Mouse (Mus musculus) layer of hippocampus, adult 9-10 months (tissue): ENCODE data around the gene Abcc2.
A peak's percentile ranks its signal among the peaks of the same experiment; 100 is the strongest.

Source experiments
- DNase-seq: peaks from one replicate; pipeline ENCODE4 v3.0.0; 2022; ENCODE audit warnings: low spot score

The Abcc2 gene

DNA sequence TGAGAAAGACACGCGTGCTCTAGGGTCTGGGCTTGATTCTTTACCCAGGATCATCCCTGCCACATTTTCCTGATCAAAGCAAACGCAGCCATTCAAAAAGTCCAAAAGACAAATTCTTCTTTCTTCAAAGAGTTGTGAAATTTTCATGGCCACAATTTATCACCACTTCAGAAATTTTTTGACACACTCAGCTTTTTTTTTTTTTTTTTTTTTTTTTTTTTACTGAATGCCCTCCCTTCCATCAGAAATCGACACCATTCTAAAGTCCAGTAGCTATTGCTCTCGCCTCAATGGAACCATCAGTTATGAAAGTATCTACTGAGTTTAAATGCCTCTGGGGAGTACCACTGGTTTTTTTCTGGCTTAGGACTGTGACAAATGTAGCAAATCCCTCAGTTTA, 1.6 kb upstream of the Abcc2 start:
- DNase-seq = no peak

DNA sequence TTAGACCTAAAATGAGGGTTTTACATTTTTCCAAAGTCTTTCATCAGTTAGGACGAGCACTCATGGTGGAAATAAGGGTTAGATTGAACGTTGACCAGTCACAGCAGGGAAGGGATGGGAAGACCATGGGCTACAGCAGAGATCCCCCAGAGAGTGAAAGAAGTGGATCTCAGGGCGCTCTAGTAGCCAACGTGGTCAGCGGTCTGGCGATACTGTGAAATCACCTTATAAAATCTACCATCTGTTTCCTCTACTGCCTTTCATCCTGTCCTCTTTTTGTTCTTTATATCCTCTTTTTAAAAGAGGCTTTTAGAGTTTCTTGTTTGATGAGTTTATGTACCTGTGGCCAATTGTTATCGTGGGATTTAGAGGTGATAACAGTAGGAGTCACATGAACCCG, 2.8 kb downstream of the Abcc2 start:
- DNase-seq = no peak

DNA sequence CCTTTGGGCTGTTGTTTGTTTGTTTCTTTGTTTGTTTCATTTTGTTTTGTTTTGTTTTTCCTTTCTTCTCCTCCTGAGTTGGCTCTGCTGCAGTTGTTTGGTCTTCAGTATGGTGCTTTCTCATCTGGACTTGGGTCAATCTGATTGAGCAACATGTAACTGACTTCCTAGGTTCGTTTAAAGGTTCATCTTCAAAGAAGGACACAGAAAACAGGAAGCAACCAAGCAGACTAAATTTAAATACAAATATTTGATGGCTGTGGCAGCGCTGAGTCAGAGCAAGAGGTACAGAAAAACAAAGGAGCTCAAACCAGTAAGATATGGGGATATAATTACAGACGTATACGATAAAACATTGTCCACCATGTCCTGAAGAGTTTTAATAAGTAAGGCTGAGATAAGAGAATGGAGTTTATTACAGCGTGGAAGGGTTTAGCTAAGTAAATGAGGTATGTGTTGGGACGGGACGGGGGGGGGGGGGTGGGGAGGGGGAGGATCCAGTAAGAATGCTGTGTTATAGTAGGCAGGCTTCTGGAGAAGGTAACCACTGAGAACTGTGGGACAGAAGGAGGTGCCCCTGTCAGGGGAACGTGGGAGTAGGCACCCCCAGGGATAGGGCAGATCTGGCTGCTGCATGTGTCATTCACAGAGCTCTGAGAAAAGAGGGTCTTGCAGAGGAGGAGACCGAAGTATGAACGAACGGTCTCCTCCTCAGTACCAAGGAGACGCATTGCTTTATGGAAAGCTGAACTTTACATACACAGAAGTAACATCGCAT, 4.4 kb downstream of the Abcc2 start:
- DNase-seq = no peak

DNA sequence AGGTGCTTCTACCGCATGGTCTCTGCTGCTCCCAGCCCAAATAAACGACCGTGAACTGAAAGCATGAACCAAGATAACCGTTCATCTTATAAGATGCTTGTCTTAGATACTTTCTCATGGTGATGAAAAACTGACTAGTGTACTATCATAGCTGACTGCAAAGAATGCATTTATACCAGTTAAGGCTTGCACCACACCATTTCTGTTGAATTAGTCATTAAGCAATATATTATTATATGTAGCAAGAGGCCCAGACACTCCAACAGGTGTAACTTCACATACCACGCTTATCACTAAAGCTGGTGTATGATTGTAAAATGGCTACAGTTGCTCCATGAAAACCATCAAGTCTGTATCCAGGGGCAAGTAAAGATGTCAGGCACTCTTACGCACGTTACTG, 7.8 kb downstream of the Abcc2 start:
- DNase-seq = no peak

DNA sequence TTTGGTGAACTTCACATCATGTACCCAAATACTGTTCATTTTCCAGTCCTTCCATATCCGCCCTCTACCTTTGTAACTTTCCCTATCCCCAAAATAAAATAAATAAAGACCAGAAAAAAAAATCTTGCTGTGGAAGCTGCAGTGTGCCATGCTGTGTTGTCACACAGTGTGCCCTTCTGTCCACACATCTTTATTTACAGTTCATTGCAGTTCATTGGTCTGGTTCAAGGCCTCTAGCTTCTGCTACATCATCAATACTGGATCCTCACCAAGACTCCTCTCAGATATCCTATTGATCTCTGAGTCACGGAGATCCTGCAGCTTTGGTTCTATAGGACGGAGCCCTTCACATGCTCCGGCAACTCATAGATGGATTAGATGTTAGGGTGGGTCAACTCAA, 10.5 kb downstream of the Abcc2 start:
- no peak for DNase-seq

DNA sequence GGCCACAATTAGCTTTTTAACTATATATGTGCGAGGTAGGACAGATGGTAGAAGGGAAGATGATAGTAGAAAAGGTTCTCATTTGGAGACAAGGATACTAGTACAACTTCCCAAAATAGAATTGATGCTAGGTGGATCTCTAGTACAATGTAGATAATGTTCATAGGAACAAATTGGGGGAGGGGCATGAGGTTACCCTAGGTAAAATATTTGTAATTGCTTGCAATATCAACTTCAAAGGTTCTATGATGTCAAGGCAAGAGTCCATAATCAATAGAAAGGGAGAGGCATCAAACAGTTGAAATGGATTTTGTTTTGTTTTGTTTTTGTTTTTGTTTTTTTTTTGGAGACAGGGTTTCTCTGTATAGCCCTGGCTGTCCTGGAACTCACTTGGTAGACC, 12.0 kb downstream of the Abcc2 start:
- DNase-seq = no peak

DNA sequence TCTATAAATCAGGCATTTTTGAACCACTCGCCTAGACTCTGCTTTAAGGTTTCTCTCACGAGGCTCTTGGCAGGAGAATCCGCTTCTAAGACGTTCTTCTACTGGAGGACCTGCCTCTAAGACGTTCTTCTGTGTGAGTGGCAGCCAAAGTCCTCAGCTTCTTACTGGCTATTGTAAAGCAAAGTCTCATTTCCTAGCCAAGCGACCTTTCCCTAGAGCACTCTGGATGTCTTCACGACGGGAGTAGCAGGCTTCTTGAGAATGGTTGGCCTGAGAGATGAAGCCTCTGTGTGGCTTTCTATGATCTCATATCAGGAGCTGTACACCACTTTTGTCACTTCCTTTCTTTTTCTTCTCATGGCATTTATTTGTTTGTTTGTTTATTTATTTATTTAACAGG, 13.5 kb downstream of the Abcc2 start:
- no peak for DNase-seq

DNA sequence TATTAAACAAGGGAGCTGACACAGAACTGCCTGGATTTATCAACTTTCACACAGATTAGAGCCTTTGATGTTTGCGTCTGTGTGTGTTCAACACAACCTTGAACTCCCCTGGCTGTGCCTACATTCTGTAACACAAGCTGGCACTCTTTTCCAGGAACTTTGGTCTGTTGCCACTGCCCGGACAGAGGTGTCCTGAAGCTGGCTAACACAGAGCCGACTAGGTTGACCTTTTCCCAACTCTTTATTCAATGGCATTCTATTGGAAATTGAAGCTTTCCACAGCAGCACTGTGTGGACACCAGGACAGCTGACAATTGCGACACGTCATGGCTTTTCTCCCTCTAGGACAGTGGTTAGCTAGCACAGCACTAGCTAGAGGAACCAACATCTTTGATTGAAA, 15.2 kb downstream of the Abcc2 start:
- no peak for DNase-seq

DNA sequence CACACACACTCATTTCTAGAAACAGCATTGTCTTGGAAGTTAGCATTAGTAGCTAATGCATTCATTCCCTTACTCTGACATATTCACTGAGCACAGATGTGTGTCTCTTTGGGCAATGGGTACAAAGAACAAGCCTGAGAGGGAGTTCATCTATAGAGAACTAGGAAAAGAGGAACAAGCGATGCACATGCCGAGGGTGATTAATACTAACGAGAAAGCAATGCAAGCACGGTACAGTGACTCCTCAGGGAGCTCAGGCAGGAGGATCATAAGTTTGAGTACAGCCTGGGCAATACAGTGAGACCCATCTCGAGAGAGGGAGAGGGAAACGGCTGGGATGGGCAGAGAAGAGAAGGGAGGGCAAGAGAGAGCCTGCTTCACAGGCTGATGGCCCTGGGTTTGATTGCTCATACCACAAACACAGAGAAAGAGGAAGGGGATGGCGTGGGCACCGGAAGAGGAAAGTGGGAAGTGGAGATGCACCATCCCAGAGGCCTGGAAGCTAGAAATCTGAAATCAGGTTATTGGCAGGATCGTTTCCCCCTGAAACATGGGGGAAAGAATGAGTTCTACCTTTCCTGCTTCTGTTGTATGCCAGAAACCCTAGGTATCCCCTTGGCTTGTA, 19.5 kb downstream of the Abcc2 start:
- no peak for DNase-seq

DNA sequence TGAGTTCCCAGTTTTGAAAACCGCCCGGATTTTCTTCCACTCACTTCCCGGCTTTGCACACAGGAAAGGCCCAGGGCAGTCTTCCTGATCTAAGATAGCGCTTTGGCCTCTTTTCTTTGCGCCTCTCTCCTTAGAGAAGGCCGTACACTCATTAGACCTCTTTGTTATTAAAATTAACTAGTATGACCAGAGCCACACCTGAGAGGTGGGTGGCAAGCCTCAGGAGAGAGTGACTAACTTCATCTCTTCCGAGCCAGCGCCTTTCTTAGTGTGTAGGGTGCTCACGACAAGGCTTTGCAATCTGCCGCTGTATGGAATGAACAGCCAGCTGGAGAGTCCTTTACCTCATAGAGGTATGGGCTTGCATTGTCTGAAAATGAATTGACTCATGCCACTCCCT, 21.9 kb downstream of the Abcc2 start:
- no peak for DNase-seq

DNA sequence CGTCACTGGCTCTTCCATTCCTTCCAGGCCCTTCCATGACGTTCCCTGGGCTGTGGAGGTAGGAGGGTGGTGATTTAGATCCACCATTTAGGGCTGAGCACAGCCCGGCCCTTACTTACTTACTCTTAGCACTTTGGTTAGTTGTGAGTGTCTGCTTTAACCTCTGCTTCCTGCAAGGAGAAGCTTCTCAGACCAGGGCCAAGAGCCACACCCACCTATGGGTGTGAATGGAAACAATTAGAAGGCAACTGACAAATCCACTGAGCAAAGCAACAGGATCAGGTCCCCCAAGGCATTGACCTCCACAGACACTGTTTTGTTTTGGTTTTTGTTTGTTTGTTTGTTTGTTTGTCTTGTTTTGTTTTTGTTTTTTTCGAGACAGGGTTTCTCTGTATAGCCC, 27.3 kb downstream of the Abcc2 start:
- DNase-seq = no peak

DNA sequence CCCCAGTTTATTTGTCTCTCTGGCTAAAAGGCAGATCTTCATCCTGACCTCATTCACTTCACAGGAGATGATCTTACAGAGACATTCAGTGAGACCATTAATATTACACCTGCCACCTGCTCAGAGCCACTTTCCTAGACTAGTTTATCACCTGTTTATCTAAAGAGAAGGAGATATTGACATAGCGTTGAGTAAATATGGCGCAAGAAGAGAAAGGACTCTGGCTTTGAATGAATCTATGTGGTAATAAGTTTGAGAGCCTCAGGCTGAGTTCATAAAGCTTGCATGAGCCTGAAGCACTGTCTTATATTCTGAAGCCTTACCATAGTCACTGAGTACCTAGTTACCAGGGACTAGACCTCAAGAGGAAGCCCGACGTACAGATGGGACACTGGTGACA, 29.4 kb downstream of the Abcc2 start:
- DNase-seq = no peak

DNA sequence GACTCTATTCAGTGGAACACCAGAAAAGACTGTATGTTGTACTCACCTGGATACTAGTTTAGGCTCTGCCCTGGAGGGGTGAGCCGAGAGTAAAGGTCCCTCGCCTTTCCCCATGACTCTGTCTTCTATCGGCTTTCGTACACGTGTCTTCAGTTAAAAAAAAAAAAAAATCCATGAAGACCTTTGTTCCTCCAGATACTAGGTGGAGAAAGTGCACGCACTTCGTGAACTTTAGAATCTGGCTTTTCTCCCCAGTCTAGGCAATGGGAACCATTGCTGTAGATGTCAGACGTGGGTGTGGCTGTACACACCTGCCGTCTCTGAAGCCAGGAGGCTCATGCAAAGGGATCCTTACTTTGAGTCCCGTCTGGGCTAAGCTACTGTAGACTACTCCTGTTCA, 31.3 kb downstream of the Abcc2 start:
- DNase-seq = no peak

DNA sequence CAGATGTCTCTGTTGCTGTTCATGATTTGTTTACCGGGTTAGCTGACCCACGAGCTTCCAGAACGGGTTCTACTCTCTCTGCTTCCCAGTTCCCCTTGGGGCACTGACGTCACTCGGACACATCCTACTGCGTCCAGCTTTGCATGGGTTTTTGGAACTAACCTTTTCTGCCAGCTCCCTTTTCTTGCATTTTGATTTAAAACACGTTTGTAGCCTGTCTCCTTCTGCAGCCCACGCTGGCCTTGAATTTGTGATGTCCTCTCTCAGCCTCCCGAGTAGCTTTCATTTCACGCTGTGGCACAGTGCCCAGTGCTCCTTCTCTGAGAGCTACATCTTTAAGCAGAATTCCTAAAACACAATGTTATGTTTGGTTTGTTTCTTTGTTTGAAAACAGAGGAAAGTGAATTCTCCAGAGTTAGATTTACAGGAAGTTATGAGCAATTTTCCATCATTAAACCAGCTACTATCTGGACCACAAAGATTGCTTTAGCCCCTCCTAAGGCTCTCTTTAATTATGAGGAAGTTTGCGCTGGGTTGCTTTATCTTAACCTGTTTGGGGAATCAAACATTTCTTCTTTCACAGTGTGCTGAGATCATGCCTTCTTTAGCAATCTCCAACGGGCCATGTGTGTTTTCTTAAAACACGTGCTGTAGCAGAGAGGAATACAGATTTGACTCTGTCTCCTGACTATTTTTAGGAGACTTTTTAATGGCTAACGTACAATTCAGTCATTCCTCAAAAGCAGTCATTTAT, 33.8 kb downstream of the Abcc2 start:
- no peak for DNase-seq

DNA sequence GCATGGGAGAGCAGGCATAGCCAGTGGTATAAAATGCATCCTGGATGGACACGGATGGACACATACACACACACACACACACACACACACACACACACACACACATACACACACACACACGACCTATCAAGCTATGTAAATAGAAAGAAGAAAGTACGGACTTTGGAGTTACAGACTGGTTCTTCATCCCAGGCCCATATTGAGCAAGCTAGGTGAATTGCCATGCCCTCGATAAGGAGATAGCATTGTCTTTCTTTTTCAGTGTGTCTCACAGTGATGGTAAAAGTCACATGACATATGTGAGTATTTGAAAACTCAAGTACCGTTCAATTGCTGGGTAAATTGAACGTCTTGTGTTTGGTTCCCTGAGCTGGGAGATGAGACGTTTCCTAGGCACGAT, 44.9 kb downstream of the Abcc2 start:
- DNase-seq = no peak

DNA sequence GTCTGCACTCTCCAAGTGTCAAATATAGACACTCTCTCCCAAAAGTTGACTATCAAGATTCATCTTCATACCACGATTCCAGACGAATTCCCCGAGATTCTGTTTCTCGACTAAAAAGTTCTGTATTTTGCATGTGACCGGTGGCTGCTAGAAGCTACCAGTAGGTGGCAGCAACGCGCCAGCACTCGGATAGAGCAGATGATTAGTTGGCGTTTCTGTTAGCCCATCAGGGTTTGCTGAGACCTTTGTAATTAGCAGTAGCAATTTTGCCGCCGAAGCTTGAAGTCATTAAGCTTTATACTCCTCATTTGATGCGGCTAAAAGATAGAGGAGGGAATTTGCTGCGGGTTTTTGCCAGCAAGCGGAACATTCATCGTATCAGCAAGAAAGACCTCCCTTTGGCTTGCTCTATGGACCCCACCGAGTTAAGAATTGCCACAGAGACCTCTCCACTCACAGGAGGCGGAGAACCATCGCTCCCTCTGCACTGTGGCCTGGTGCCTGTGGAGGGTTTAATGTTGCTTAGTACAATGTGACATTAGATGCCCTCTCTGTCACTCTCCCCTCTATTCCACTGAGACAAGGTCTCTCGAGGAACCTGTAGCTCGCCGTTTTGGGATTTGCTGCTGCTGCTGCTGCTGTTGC, 50.6 kb downstream of the Abcc2 start:
- DNase-seq = peak; percentile 61

DNA sequence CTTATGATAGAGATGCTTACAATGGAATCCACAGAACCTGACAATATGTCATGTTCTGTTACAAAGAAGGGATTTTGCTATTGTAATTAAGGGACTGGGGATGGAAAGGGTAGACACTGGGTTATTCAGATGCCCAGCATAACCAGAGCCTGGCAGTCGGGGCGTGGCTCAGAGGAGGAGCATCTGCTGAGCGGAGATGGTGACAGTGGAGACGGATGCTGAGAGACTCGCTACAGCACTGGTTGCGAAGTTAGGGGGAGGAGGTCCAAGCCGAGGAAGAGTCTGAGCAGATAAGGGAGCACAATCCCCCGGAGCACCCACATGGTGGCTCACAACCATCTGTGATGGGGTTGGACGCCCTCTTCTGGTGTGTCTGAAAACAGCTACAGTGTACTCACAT, 61.2 kb downstream of the Abcc2 start:
- DNase-seq = no peak

DNA sequence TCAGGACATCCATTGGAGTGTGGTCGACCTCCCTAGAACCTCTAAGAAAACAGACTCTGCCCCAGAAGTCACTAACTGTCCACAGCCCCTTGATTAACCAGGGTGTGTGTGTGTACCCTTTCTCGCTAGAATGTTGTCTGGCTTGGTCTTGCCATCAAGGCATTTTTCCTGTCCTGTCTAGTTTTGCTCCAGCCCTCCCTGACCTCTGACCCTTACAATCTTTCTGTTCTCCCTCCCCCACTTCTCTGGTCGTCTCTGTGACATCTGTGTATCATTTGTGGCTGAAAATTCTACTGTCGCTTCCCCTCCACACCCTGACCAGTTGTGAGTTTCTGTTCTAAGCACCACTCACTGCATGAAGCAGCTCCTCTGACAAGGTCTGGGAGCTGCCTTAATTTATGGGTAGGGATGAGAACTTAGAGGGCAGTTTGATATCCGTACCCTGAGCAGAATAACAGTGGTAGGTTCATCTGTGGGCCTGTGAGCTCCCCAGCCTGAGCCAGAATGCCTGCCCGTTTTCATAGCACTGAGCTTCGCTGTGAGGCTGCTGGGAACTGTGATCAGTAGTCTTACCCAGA, 63.4 kb downstream of the Abcc2 start:
- DNase-seq = no peak

DNA sequence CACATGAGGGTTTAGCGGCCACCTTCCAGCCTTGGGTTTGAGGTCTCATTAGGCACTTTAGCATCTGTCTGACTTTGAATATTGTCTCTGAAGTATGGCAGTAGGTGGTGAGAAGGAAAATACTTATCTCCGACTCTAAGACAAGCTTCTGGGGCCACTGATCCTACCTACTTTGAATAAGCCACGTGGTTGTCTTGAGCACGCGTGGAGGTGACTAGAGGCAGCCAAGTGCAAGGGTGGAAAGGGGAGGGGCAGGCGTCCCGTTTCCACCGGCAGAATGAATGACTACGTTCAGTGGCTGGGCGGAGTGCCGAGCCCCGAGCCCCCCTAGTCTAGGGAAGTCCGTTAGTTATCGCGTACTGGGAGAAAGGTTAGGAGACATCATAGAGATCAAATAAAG, 65.1 kb downstream of the Abcc2 start:
- no peak for DNase-seq

DNA sequence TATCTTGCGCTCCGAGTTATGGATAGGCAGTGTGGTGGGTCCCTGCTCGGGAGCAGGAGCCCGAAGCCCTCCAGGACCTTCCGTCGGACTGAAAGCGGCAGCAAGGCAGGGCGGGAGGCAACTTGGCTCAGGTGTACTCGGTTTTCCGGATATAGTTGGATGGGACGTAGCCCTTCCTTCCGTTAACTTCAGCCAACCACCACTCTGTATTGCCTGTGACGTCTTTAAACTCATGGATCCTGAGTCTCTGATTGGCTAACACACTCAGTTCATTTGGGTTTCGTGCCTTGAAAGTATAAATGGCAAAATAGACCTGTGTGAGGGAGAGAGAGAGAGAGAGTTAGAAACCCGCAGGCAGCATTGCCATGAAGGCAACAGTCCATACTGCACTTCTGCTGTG, 66.0 kb downstream of the Abcc2 start:
- DNase-seq = no peak

DNA sequence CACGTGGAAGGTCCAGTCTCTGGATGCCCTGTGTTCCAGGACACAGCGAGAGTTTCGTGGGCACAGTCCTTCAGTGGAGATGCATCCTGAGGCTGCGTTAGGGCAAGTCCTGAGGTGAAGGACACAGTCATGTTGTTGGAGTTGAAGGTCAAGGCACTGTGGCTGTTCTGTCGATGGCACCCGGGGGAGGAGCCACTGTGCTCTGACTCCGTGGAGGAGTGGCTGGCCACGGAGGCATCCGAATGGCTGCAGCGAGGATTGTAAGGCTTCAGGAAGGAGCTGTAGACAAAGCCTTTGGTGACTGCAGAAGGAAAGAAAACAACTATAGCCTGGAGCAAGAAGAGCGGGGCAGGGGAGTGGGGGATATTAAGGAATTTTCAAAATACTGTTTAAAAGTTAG, 68.0 kb downstream of the Abcc2 start:
- no peak for DNase-seq

DNA sequence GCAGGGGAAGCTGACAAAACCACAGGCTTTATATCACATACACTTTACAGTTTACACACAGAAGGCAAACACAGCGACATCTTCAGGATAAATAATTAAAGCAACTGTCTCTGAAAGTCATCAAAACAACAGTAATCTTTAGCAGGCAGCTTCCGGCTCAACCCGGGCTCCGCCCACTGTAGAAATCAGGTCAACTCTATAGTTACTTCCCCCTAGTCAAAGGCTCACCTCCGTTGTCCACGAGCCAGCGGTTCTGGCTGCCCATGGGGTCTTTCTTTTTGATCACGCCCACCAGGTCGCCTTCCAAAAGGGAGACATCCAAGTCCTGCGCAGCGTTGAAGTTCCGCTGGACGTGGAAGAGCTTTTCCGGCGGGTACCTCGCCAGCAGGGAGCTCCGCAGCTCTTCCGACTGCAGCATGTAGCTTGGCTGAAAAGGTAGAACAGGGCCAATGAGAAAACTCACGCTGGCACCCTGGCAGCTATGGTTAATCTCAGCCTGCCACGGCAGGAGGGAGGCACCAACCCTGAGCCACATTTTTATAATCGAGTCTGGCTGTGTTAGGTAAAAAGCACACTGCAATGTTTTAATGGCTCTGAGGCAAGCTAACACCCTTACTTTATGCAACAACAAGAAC, 70.1 kb downstream of the Abcc2 start:
- DNase-seq = no peak
